ENCODE assay signal across 9 mouse cellular contexts in genomic region chr17:47275796-47276311, GRCm38 (mm10).
A peak's percentile ranks its signal among the peaks of the same experiment; 100 is the strongest.
DNase-seq lines count a peak whose midpoint lies in the region; ATAC-seq lines count a peak whose summit lies in the region.
"Had no signal": no experiment of that assay in that cellular context is flagged by ENCODE, and none has a peak within 500 bp of the region (broad histone marks: within the 10 kb centered on the region; RNA-seq: fewer than 3 reads in every experiment).

No protein-coding gene starts in this region.

- no peak for ATAC-seq in forebrain, embryonic 14.5 days
- no peak for ATAC-seq in forebrain, embryonic 12.5 days (ENCODE audit: low FRiP score)
- 0 out of 2 replicates have a peak, but pooled peaks have one; percentile 29 for ATAC-seq in midbrain, embryonic 16.5 days
- ATAC-seq in midbrain, embryonic 13.5 days = no peak; the same call in 1 of the 2 replicates
- ATAC-seq in lung, embryonic 15.5 days (ENCODE audit: borderline replicate concordance, extremely low read depth, low FRiP score, low TSS enrichment) = peak; percentile 16; the same call in 1 of the 2 replicates

- no peak for DNase-seq in forebrain, embryonic 14.5 days (ENCODE audit: low spot score)
- DNase-seq in urinary bladder, postnatal 4 days (ENCODE audit: low spot score in 2 of 2) = no peak
- DNase-seq in natural killer cell, adult 2 months (ENCODE audit: low spot score in 2 of 2) = no peak
- no peak for DNase-seq in left cerebral cortex, adult 8-10 months (ENCODE audit: low spot score in 2 of 2)

- 0 out of 2 replicates have a peak overlapping the region, but pooled peaks have one; percentile 7 for H3K27ac ChIP-seq in forebrain, embryonic 14.5 days (ENCODE audit: low read depth, low read length)
- no peak overlapping the region for H3K27ac ChIP-seq in forebrain, embryonic 12.5 days
- H3K27ac ChIP-seq in midbrain, embryonic 16.5 days (ENCODE audit: low read length) = no peak overlapping the region
- H3K27ac ChIP-seq in midbrain, embryonic 13.5 days = no peak overlapping the region
- peak overlapping the region; percentile 18 for H3K27ac ChIP-seq in lung, embryonic 15.5 days

- no peak overlapping the region for H3K9ac ChIP-seq in forebrain, embryonic 14.5 days (ENCODE audit: low read length)
- H3K9ac ChIP-seq in forebrain, embryonic 12.5 days = no peak overlapping the region
- no peak overlapping the region for H3K9ac ChIP-seq in midbrain, embryonic 16.5 days (ENCODE audit: low read depth, low read length)
- no peak overlapping the region for H3K9ac ChIP-seq in midbrain, embryonic 13.5 days (replicated peaks)
- no peak overlapping the region for H3K9ac ChIP-seq in lung, embryonic 15.5 days

- no peaks in the 10 kb centered on the region for H3K4me1 ChIP-seq in forebrain, embryonic 14.5 days (ENCODE audit: control insufficient read depth, insufficient read depth, low read length)
- H3K4me1 ChIP-seq in forebrain, embryonic 12.5 days = no peaks in the 10 kb centered on the region; the same call in none of the 2 replicates
- peaks cover 3% of the 10 kb centered on the region; the same call in 1 of the 2 replicates for H3K4me1 ChIP-seq in midbrain, embryonic 16.5 days (ENCODE audit: control insufficient read depth, insufficient read depth, low read length)
- H3K4me1 ChIP-seq in midbrain, embryonic 13.5 days (replicated peaks) = peaks cover 4% of the 10 kb centered on the region; the same call in 1 of the 2 replicates
- peaks cover 20% of the 10 kb centered on the region for H3K4me1 ChIP-seq in lung, embryonic 15.5 days

- WGBS in forebrain, embryonic 14.5 days = 66% methylated on average over 19 of the region's 19 CpGs
- 74% methylated on average over 19 of the region's 19 CpGs for WGBS in forebrain, embryonic 12.5 days
- 71% methylated on average over 19 of the region's 19 CpGs for WGBS in midbrain, embryonic 16.5 days
- 74% methylated on average over 19 of the region's 19 CpGs for WGBS in midbrain, embryonic 13.5 days
- WGBS in lung, embryonic 15.5 days = 31% methylated on average over 19 of the region's 19 CpGs

- H3K4me3 ChIP-seq in forebrain, embryonic 14.5 days (ENCODE audit: low read depth, low read length) = no peak overlapping the region
- no peak overlapping the region for H3K4me3 ChIP-seq in forebrain, embryonic 12.5 days (replicated peaks)
- no peak overlapping the region for H3K4me3 ChIP-seq in midbrain, embryonic 16.5 days (ENCODE audit: low read depth, low read length)
- H3K4me3 ChIP-seq in midbrain, embryonic 13.5 days (replicated peaks) = no peak overlapping the region
- no peak overlapping the region for H3K4me3 ChIP-seq in lung, embryonic 15.5 days

- no peaks in the 10 kb centered on the region for H3K36me3 ChIP-seq in forebrain, embryonic 14.5 days (ENCODE audit: control insufficient read depth, insufficient read depth, low read length)
- peaks cover 14% of the 10 kb centered on the region for H3K36me3 ChIP-seq in forebrain, embryonic 12.5 days (replicated peaks)
- 0 out of 2 replicates have a peak, but pooled peaks cover 3% of the 10 kb centered on the region for H3K36me3 ChIP-seq in midbrain, embryonic 16.5 days (ENCODE audit: control insufficient read depth, insufficient read depth, low read length)
- peaks cover 15% of the 10 kb centered on the region; the same call in 1 of the 2 replicates for H3K36me3 ChIP-seq in midbrain, embryonic 13.5 days
- no peaks in the 10 kb centered on the region for H3K36me3 ChIP-seq in lung, embryonic 15.5 days

- no peak overlapping the region for H3K4me2 ChIP-seq in forebrain, embryonic 14.5 days (ENCODE audit: low read length)
- H3K4me2 ChIP-seq in forebrain, embryonic 12.5 days = no peak overlapping the region
- no peak overlapping the region for H3K4me2 ChIP-seq in midbrain, embryonic 16.5 days (ENCODE audit: low read length)
- no peak overlapping the region for H3K4me2 ChIP-seq in midbrain, embryonic 13.5 days (replicated peaks)
- 0 out of 2 replicates have a peak overlapping the region, but pooled peaks have one; percentile 11 for H3K4me2 ChIP-seq in lung, embryonic 15.5 days
- H3K4me2 ChIP-seq: midbrain, embryonic 11.5 days had no signal

- H3K9me3 ChIP-seq in forebrain, embryonic 14.5 days (replicated peaks; ENCODE audit: control insufficient read depth, low read length) = no peaks in the 10 kb centered on the region
- no peaks in the 10 kb centered on the region for H3K9me3 ChIP-seq in forebrain, embryonic 12.5 days
- H3K9me3 ChIP-seq in midbrain, embryonic 16.5 days (replicated peaks; ENCODE audit: control insufficient read depth, low read length, poor library complexity, severe bottlenecking) = no peaks in the 10 kb centered on the region
- no peaks in the 10 kb centered on the region for H3K9me3 ChIP-seq in midbrain, embryonic 13.5 days
- H3K9me3 ChIP-seq in lung, embryonic 15.5 days = no peaks in the 10 kb centered on the region

- no peaks in the 10 kb centered on the region for H3K27me3 ChIP-seq in forebrain, embryonic 14.5 days (replicated peaks; ENCODE audit: control insufficient read depth, insufficient read depth, low read length)
- H3K27me3 ChIP-seq in forebrain, embryonic 12.5 days = no peaks in the 10 kb centered on the region
- no peaks in the 10 kb centered on the region for H3K27me3 ChIP-seq in midbrain, embryonic 16.5 days (ENCODE audit: control insufficient read depth, insufficient read depth, low read depth, low read length)
- no peaks in the 10 kb centered on the region for H3K27me3 ChIP-seq in midbrain, embryonic 13.5 days
- no peaks in the 10 kb centered on the region for H3K27me3 ChIP-seq in lung, embryonic 15.5 days

Comparison
In these comparisons a context has a peak if more than half of its experiments do, and no peak if none do; other contexts are left out.
1. ATAC-seq: peak in midbrain, embryonic 16.5 days (single experiment) and lung, embryonic 15.5 days (single experiment); none in forebrain, embryonic 14.5 days (single experiment), forebrain, embryonic 12.5 days (single experiment) and midbrain, embryonic 13.5 days (single experiment).
2. H3K27ac ChIP-seq: peak in forebrain, embryonic 14.5 days (single experiment) and lung, embryonic 15.5 days (single experiment); none in forebrain, embryonic 12.5 days (single experiment), midbrain, embryonic 16.5 days (single experiment) and midbrain, embryonic 13.5 days (single experiment).